Mouse (Mus musculus) kidney, postnatal 4 days (tissue): ENCODE measurements around the gene Tcp11.
A peak's percentile ranks its signal among the peaks of the same experiment; 100 is the strongest.

Experiments used
- DNase-seq, 2 experiments: peaks; one replicate each; pipeline ENCODE4 v3.0.0; 2021; ENCODE audit warnings: mixed read lengths in 2 of 2

Gene Tcp11

DNA sequence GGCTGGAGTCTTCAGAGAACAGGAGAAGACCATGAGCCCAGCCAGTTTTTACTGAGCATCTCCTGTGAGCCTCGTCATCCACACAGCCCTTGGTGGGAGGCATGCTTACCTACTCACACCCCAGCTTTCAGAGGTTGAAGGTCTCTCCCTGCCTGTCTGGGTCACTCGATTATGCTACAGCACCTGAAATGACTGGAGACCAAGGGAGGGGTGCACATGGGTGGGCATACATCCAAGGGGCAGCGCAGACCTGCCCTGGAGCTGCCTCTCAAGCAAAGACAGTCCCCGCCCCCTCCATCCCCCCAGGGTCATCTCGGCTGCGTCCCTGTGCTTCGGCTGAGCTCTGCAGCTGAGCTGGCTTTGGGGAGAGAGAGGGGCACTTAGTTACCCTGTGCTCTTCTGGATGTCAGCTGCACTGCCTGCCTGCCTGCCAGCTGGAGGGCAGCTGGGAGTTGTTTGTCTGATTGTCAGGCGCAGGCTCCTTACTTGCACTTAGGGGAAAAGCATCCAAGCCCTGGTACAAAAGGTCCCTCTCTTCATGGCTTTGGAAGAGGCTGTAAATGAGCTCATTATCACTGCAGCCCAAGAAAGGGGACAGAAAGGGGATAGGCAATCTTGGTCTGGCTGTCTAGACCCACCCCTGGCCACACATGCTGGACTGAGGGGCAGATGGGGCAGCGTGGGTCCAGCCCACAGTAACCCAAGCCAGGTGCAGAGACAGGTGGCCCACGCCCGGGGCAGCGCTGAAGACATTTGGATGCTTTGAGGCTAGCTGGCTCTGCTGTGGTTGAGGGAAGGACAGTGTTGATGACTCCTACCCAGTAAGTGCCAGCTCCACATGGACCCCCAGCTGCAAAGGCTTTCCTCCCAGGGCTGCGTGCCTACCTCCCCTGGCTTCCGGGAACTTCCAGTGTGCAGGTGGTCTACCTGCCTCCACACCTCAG lies 43.4 kb downstream of the Tcp11 start:
- no peak for DNase-seq

- DNase-seq, result no peak
These were observed 45.5 kb downstream of the Tcp11 start for GRCm38 (mm10) chr17:28034986-28035385.

DNA sequence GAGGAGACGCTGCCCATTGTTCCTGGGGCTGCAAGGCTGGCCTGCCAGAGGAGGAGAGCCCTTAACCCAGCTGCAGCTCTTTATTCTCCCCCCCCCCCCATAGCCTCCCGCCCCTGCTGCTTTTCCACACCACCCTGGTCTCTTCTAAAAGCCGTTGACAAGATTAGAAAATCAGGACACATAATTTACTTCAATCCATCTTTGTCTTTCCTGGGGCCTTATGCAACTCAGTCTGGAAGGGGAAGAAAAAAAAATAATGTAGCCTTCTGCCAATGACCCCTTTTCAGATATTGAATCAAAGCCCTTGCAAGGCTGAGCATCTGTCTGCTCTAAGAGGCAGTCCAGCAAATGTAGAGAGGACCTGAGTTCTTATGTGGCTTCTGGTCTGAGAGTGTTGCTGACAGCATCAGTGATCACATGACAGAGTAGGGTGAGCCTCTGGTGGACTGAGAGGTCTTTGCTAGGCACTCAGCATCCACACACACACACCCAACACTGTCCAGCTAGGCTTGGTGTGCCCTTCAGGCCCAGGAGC lies 47.3 kb downstream of the Tcp11 start:
- no peak for DNase-seq

DNA sequence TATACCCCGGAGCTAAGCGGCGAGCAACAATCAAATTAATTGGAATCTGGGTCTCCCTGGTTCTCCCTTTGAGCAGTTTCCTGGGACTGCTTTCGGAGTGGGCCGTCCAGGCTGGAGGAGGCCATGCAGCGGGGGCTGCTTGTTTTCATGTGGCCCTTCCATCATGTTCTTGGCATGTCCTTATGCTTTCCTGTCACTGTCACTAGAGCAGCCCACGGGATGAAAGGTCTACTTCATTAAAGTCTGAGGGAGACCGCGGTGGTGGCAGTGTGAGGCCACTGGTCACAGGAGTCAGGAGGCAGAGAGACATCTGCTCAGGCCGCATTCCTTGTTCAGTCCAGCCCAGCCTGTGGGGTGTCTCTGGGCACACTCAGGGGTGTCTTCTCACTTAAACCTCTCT lies 48.2 kb downstream of the Tcp11 start:
- peak in 1 of 2 experiments; percentile 47 for DNase-seq

- DNase-seq, result no peak
These were observed 49.0 kb downstream of the Tcp11 start for GRCm38 (mm10) chr17:28031281-28031941.

DNA sequence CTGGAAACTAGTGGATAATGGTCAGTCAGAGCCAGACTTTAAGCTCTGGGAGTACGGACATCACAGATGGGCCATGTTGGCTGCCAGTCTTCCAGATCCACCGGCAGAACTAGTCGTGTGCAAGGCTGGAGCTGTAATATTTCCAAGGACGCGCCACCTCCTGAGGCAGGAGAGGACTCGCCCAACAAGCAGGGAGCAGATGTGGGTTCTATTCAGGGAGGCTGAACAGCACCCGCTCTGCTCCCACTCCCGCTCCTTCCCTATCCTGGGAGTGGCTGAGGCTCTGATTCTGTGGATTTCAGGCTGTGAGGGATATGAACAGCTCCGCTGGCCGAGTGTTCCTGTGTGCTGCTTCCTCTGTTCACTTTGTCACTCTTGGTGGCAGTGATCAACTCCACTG lies 50.0 kb downstream of the Tcp11 start:
- no peak for DNase-seq

DNA sequence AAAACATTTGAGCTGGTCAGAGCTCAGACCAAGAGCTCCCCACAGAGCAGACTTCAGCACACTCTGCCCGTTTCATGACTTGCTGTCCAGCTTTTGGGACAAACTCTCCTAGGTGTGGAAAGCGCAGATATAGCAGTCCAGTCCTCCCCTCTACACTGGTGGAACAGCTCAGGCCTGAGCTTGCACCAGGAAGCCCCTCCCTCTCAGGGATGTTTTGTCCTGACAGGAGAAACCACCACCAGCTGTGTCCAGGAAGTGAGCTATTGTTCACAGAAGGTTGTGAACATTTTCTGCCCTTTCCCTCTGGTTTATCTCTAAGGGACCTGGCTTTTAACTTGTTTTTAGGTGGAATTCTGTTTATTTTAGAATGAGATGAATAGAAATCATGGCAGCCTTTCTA lies 51.1 kb downstream of the Tcp11 start:
- no peak for DNase-seq

GRCm38 (mm10) chr17:28028236-28028635 lies 52.2 kb downstream of the Tcp11 start:
- DNase-seq, result no peak

GRCm38 (mm10) chr17:28027197-28027596 lies 53.2 kb downstream of the Tcp11 start:
- DNase-seq, result no peak

GRCm38 (mm10) chr17:28026111-28026872 lies 54.1 kb downstream of the Tcp11 start:
- DNase-seq, result peak; percentile 56 to 66

- peak in 1 of 2 experiments; percentile 62 for DNase-seq
These were observed 54.9 kb downstream of the Tcp11 start for GRCm38 (mm10) chr17:28025541-28025961.

DNA sequence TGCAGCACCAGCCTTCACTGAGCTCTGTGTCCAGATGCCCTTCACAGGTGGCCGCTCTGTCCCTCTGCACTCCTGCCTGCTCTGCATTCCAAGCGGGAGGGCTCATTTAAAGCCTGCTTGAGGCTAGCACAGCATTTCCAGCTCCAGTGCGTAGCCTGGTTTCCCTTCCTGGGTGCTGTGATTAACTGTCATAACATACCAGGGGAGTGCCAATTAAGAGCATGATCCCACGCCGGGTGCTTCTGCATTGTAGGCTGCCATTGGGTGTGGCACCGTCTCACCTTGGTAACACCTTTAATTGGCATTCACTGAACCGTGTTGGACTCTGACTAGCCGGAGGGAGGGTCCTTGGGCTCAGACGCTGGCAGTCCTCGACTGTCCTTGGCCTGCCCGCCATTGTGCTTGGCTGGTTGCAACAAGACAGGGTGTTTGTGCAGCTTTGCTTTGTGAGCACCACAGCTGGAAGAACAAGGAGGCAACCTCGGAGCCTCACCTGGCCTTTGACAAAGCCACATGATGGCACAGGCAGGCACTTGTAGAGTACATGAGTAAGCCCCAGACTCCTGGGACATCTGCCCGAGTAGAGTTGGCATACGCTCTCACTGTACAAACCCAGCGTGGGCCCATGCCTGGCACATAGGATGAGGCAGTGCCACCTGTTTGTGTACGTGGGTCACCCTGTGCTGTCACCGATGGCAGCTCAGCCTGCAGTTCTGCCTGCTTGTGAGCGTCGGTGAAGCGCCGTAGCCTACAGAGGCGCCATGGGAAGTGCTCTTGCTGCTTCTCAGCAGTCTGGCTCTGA lies 57.4 kb downstream of the Tcp11 start:
- DNase-seq, result peak; percentile 64 to 77

- peak in 1 of 2 experiments; percentile 57 for DNase-seq
These were observed 58.5 kb downstream of the Tcp11 start for GRCm38 (mm10) chr17:28021911-28022310.

GRCm38 (mm10) chr17:28019785-28020696 lies 60.4 kb downstream of the Tcp11 start:
- no peak for DNase-seq

GRCm38 (mm10) chr17:28018776-28019175 lies 61.7 kb downstream of the Tcp11 start:
- no peak for DNase-seq

GRCm38 (mm10) chr17:28018344-28018743 lies 62.1 kb downstream of the Tcp11 start:
- peak in 1 of 2 experiments; percentile 49 for DNase-seq
